Mouse (Mus musculus): ENCODE measurements at regions not wholly inside any gene's neighbourhood (a gene's known extent, or its start where the extent isn't known, plus 50 kb on each side); places are given as distances from the start of the nearest gene placed in this dataset.

DNA sequence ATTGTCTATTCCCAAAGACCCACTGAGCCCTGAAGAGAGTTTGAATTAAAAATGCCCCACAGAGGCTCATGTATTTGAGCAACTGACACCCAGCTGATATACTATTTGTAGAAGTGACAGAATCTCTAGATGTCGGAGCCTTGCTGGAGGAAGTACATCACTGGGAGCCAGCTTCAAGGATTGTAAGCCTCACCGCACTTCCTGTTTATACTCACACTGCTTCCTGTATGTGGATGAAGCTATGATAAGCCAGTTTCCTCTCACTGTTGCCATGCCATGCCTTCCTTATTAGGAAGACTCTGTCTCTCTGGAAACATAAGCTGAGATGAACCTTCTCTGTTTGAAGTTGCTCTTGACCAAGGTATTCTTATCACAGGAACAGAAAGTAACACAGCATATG lies 251.8 kb upstream of the Pabpc6 start:
- peak; percentile 1 for DNase-seq (ENCODE audit: low read depth, low spot score)
- no peak overlapping the region for H3K4me3 ChIP-seq (ENCODE audit: control insufficient read depth in 1 of 2, insufficient read depth in 1 of 2, low read depth in 2 of 2, low read length in 2 of 2)
- TF ChIP-seq NRF1 (IDR thresholded peaks at IDR 0.05; ENCODE audit: insufficient read depth, low read depth, low read length, poor library complexity, severe bottlenecking) (no peak), E2F4 (IDR thresholded peaks at IDR 0.05; ENCODE audit: borderline replicate concordance, low read depth, low read length) (no peak), BHLHE40 (IDR thresholded peaks at IDR 0.05; ENCODE audit: borderline replicate concordance, low read depth, low read length) (no peak)

DNA sequence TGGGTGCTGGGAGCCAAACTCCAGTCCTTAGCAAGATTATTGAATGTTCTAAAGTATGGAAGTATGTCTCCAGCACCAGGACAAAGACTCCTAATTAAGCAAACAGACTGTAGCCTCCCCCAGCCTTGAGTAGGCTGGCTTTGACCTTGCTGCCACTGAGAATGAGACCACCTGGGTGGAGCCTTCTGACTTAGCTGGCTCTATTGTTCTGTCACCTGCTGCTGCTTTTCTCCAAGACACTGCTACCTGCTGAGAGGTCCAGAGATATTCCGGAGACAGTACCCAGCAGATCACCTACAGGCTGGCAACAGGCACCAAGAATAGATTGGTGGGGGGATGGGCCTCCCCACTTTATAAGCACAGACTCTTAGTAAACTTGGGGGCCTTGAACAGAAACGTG lies 247.5 kb upstream of the Pabpc6 start:
- H3K9ac ChIP-seq (ENCODE audit: control insufficient read depth, low read depth, low read length, poor library complexity, severe bottlenecking): no peak overlapping the region
- no peaks in the 10 kb centered on the region for H3K4me1 ChIP-seq (ENCODE audit: control insufficient read depth in 1 of 2, insufficient read depth in 2 of 2, low read length in 2 of 2)
- no peak overlapping the region for H3K4me3 ChIP-seq (ENCODE audit: control insufficient read depth in 1 of 2, insufficient read depth in 1 of 2, low read depth in 2 of 2, low read length in 2 of 2)
- no peaks in the 10 kb centered on the region for H3K9me3 ChIP-seq (replicated peaks; ENCODE audit: insufficient read depth, low read length)
- H3K79me2 ChIP-seq (ENCODE audit: control insufficient read depth, insufficient read depth, low read length, poor library complexity): no peaks in the 10 kb centered on the region
- no peaks in the 10 kb centered on the region for H3K27me3 ChIP-seq (ENCODE audit: control insufficient read depth in 1 of 2, insufficient read depth in 2 of 2, low read length in 2 of 2)
- no peaks in the 10 kb centered on the region for H3K36me3 ChIP-seq (ENCODE audit: control insufficient read depth in 1 of 2, insufficient read depth in 2 of 2, low read length in 2 of 2)
- no peak for DNase-seq (ENCODE audit: low read depth, low spot score)
- TF ChIP-seq ZC3H11A (IDR thresholded peaks at IDR 0.05; ENCODE audit: low read depth, low read length) (no peak), KAT2A (conservative IDR thresholded peaks at IDR 0.05; ENCODE audit: low read depth, low read length) (no peak), JUND (IDR thresholded peaks at IDR 0.05; ENCODE audit: low read depth, low read length) (no peak), GATA1 (IDR thresholded peaks at IDR 0.05; ENCODE audit: low read depth, low read length) (no peak), POLR2AphosphoS5 (IDR thresholded peaks at IDR 0.05; ENCODE audit: borderline replicate concordance, low read depth, low read length) (no peak)
- no peak overlapping the region for H3K27ac ChIP-seq (ENCODE audit: control insufficient read depth, low read depth, low read length)

More for the DNA sequence above, 251.8 kb upstream of the Pabpc6 start:
- H3K36me3 ChIP-seq (ENCODE audit: control insufficient read depth in 1 of 2, insufficient read depth in 2 of 2, low read length in 2 of 2): no peaks in the 10 kb centered on the region
- H3K27ac ChIP-seq (ENCODE audit: control insufficient read depth, low read depth, low read length): no peak overlapping the region
- no peaks in the 10 kb centered on the region for H3K27me3 ChIP-seq (ENCODE audit: control insufficient read depth in 1 of 2, insufficient read depth in 2 of 2, low read length in 2 of 2)
- H3K9me3 ChIP-seq (replicated peaks; ENCODE audit: insufficient read depth, low read length): no peaks in the 10 kb centered on the region
- no peaks in the 10 kb centered on the region for H3K79me2 ChIP-seq (ENCODE audit: control insufficient read depth, insufficient read depth, low read length, poor library complexity)
- H3K9ac ChIP-seq (ENCODE audit: control insufficient read depth, low read depth, low read length, poor library complexity, severe bottlenecking): no peak overlapping the region
- no peaks in the 10 kb centered on the region for H3K4me1 ChIP-seq (ENCODE audit: control insufficient read depth in 1 of 2, insufficient read depth in 2 of 2, low read length in 2 of 2)

DNA sequence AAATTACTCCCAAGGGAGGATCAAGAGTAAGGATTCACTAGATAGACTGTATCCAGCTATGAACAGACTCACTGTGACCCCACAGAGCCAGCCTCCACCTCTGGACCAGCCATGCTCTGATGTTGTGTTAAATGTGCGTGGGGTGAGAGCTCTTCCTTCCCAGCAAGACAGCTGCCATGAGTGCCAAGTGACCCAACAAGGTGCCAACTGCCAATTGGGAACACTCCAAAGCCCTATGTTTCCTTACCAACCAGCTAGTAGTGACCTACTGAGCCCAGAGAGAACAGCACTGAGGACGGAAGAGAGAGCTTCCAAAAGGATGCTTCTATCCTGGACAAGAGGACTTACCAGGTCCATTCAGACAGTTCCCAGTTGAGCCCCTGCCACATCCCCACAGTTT lies 241.3 kb upstream of the Pabpc6 start:
- Histone ChIP-seq H3K9me3 (replicated peaks; ENCODE audit: insufficient read depth, low read length) (no peaks in the 10 kb centered on the region), H3K27ac (ENCODE audit: control insufficient read depth, low read depth, low read length) (no peak overlapping the region), H3K36me3 (ENCODE audit: control insufficient read depth in 1 of 2, insufficient read depth in 2 of 2, low read length in 2 of 2) (no peaks in the 10 kb centered on the region), H3K79me2 (ENCODE audit: control insufficient read depth, insufficient read depth, low read length, poor library complexity) (no peaks in the 10 kb centered on the region), H3K4me3 (ENCODE audit: control insufficient read depth in 1 of 2, insufficient read depth in 1 of 2, low read depth in 2 of 2, low read length in 2 of 2) (no peak overlapping the region), H3K27me3 (ENCODE audit: control insufficient read depth in 1 of 2, insufficient read depth in 2 of 2, low read length in 2 of 2) (no peaks in the 10 kb centered on the region), H3K4me1 (ENCODE audit: control insufficient read depth in 1 of 2, insufficient read depth in 2 of 2, low read length in 2 of 2) (no peaks in the 10 kb centered on the region), H3K9ac (ENCODE audit: control insufficient read depth, low read depth, low read length, poor library complexity, severe bottlenecking) (no peak overlapping the region)
- TF ChIP-seq RCOR1 (IDR thresholded peaks at IDR 0.05; ENCODE audit: low read depth, low read length) (no peak), CTCF (IDR thresholded peaks at IDR 0.05 in 2 of 3, conservative IDR thresholded peaks at IDR 0.05 in 1 of 3; ENCODE audit: control insufficient read depth in 1 of 3, insufficient read depth in 1 of 3, low read depth in 2 of 3, low read length in 3 of 3, poor library complexity in 1 of 3, severe bottlenecking in 1 of 3) (no peak), TCF12 (IDR thresholded peaks at IDR 0.05; ENCODE audit: low read depth, low read length) (no peak)
- DNase-seq (ENCODE audit: low read depth, low spot score): no peak
